Mouse (Mus musculus) spleen, adult 2 months (tissue): ENCODE measurements at regions not wholly inside any gene's neighbourhood (a gene's known extent, or its start where the extent isn't known, plus 50 kb on each side); places are given as distances from the start of the nearest gene placed in this dataset.

ENCODE experiments used
- DNase-seq, 2 experiments: peaks; one replicate each; pipeline versions ENCODE4 v3.0.0 to v3.0.0-alpha.2; 2012 to 2021; ENCODE audit warnings: low spot score in 2 of 2, low read depth in 1 of 2
- H3K27ac ChIP-seq: fragments of 200-500 bp; 2 replicates; pipeline ENCODE4 v1.5.1; 2012; ENCODE audit warnings: low read length, inconsistent platforms; ENCODE audit not compliant: insufficient read depth
- H3K27me3 ChIP-seq: fragments of 200-500 bp; 2 replicates; pipeline ENCODE4 v1.6.1; 2012; ENCODE audit warnings: mild to moderate bottlenecking, moderate library complexity, low read length, inconsistent platforms; ENCODE audit not compliant: control insufficient read depth, insufficient read depth
- H3K36me3 ChIP-seq: fragments of 200-500 bp; 2 replicates; pipeline ENCODE4 v1.6.1; 2012; ENCODE audit warnings: mild to moderate bottlenecking, low read length, inconsistent platforms; ENCODE audit not compliant: control insufficient read depth, insufficient read depth
- H3K4me1 ChIP-seq: fragments of 200-500 bp; 2 replicates; pipeline ENCODE4 v1.6.1; 2011; ENCODE audit warnings: inconsistent platforms; ENCODE audit not compliant: control insufficient read depth, insufficient read depth, insufficient read length
- H3K4me3 ChIP-seq: fragments of 200-500 bp; 2 replicates; pipeline ENCODE4 v1.5.1; 2011; ENCODE audit warnings: mild to moderate bottlenecking, inconsistent platforms; ENCODE audit not compliant: insufficient read depth, insufficient read length; ENCODE audit errors: extremely low read depth
- CTCF ChIP-seq: fragments of 200-500 bp; IDR thresholded peaks from 2 replicates; pipeline ENCODE4 v1.5.1; 2011; ENCODE audit warnings: mild to moderate bottlenecking, inconsistent platforms; ENCODE audit not compliant: insufficient read depth, insufficient read length, insufficient replicate concordance; ENCODE audit errors: extremely low read depth
- POLR2A ChIP-seq: fragments of 200-500 bp; IDR thresholded peaks from 2 replicates; pipeline ENCODE4 v1.6.1; 2011; ENCODE audit warnings: low read depth, low read length, inconsistent platforms
- WGBS: fragments of 180-500 bp; shearing (Covaris S2); methylation state at CpG from one replicate; pipeline ENCODE4 v1.1.7; 2018; 5-methylcytosine and 5-hydroxymethylcytosine counted together

DNA sequence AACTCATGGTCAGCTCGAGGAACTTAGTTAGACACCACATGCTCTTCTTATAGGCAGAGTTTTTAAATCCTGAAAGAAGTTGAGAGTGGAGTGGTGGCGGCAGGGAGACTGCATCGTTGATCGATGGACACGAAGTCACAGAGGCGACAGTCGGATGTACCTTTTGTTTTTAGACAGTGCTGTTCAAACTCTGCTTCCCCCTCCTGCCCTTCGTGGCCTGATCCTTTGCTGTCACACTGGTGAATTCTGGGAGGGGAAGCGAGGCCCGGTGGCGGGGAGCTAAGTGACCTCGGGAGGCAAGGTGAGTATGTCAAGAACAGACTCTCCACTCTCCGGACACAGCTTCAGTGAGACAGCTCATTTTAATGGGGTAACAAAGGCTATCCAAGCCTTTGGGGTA is 155.5 kb downstream of the Cog6 start:
- no peak overlapping the region for H3K4me3 ChIP-seq

DNA sequence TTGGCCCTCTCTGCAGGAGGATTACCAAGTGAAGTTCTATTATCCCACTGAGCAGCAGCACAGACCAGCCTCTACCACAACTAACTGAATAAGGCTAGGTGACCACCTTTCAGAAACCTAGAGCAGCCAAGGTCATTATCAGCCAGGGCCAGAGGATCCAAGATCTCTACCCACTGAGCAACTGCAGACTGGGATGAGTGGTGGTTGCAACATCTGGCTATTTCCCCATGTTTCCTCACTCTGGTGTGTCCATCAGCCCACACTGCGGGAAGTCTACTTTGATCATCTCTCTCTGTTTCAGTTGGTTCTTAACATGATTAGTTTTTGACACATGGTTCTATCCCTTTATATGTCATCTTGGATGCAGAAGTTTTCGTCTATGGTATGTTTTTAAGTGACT is 157.2 kb downstream of the Cog6 start:
- no peak for TF ChIP-seq POLR2A
- TF ChIP-seq CTCF = no peak

More for the DNA sequence above, 155.5 kb downstream of the Cog6 start:
- 90% methylated on average over 13 of the region's 13 CpGs for WGBS
- peaks cover 4% of the 10 kb centered on the region for H3K4me1 ChIP-seq
- no peak overlapping the region for H3K27ac ChIP-seq
- DNase-seq = no peak
- no peak for TF ChIP-seq POLR2A
- no peak for TF ChIP-seq CTCF
- no peaks in the 10 kb centered on the region for H3K27me3 ChIP-seq
- H3K36me3 ChIP-seq = no peaks in the 10 kb centered on the region

DNA sequence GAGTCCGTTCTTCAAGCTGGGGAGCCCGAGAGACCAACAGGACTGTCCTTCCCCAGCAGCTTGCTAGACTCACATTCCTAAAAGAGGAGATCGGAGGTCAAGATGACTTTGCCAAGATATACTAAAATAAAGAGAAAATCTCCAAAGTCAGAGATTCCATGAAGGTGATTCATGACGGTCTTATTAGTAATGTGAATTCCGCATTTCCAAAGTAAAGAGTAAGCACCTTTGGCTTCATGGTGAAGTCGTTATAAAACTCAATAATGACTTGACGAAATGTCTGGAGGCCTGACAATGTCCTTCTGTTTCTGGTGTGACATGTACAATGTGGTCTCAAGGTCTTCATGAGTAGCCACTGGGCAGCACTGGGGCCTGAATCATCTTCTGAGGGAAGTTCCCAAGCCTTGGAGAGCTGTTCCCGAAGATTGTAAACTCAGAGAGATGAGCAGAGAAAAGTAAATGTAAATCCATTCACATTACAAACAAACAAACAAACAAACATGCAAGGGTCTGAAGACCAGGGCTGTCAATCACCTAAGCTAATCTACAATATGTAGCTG is 157.7 kb downstream of the Cog6 start:
- Histone ChIP-seq H3K4me3 (no peak overlapping the region), H3K27me3 (no peaks in the 10 kb centered on the region), H3K27ac (no peak overlapping the region), H3K36me3 (no peaks in the 10 kb centered on the region), H3K4me1 (peaks cover 4% of the 10 kb centered on the region)
- TF ChIP-seq CTCF (no peak), POLR2A (no peak)
- DNase-seq = no peak
- 94% methylated on average over 8 of the region's 8 CpGs for WGBS

More for the DNA sequence above, 157.2 kb downstream of the Cog6 start:
- H3K36me3 ChIP-seq = no peaks in the 10 kb centered on the region
- no peak overlapping the region for H3K4me3 ChIP-seq
- 81% methylated on average over 2 of the region's 2 CpGs for WGBS
- no peaks in the 10 kb centered on the region for H3K27me3 ChIP-seq
- no peak overlapping the region for H3K27ac ChIP-seq
- H3K4me1 ChIP-seq = peaks cover 4% of the 10 kb centered on the region
- DNase-seq = no peak

DNA sequence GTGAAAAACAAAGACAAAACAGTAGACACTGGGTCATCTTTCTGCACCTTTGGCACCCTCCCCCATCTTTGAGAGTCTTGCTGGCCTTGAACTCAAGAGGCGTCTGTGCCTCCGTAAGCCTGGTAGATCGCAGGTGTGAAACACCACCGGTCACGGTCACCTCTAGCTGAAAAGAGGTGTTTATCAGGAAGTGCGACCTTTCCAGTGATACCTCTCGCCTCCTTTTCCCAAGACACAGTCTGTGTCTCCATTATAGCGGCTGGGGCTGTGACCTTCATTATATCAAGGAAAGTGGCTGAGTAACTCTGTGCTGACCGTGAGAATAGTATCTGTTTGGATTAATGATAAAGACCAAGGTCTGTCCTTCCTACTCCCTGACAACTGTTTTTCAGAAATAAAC is 158.8 kb downstream of the Cog6 start:
- no peak for TF ChIP-seq POLR2A
- no peak for TF ChIP-seq CTCF
- WGBS = 93% methylated on average over 9 of the region's 9 CpGs
- H3K36me3 ChIP-seq = no peaks in the 10 kb centered on the region
- H3K27ac ChIP-seq = no peak overlapping the region
- H3K4me3 ChIP-seq = no peak overlapping the region
- no peak for DNase-seq
- H3K4me1 ChIP-seq = peaks cover 4% of the 10 kb centered on the region
- H3K27me3 ChIP-seq = no peaks in the 10 kb centered on the region

DNA sequence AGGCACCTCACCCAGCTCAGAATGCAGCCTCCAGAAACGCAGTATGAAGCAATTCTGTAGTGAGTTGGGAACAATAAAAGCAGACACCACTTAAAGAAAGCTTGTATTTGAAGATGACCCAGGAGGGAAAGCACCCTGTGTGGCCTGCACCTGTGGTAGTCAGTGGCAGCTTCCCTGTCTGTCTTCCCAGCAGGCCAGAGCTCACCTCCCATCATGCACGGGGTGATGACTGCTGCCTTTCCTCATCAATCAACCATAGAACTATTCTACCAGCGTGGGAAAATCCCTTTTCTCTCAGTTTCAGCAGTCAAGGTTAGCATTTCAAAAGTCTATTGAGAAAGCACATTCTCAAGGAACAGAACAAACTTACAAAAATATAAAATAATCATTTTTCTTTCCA is 160.0 kb downstream of the Cog6 start:
- Histone ChIP-seq H3K4me3 (no peak overlapping the region), H3K4me1 (peaks cover 4% of the 10 kb centered on the region), H3K36me3 (no peaks in the 10 kb centered on the region), H3K27ac (no peak overlapping the region), H3K27me3 (no peaks in the 10 kb centered on the region)
- WGBS = 55% methylated on average over 3 of the region's 3 CpGs
- DNase-seq = no peak
- TF ChIP-seq POLR2A (no peak), CTCF (no peak)

DNA sequence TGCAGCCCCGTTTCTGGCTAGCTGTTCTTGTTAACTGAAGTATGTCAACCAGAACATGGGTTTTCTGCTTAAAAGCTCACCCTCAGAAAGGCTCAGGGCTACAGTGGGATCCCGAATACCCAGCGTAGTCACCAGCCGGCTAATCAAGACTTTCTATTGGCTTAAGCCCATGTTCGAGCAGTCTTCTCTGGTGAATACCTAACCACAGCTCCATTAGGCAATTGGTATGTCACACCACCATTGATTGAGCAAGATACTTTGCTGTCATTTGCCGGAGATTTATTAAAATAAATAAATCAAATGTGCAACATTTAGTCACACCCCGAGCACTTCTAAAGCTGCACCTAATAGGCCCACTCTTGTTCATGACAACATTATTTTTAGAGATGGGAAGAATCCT is 162.5 kb downstream of the Cog6 start:
- WGBS = 87% methylated on average over 7 of the region's 7 CpGs
- no peak for TF ChIP-seq POLR2A
- no peak for TF ChIP-seq CTCF
- DNase-seq = no peak
- Histone ChIP-seq H3K4me3 (no peak overlapping the region), H3K36me3 (no peaks in the 10 kb centered on the region), H3K27me3 (no peaks in the 10 kb centered on the region), H3K27ac (no peak overlapping the region), H3K4me1 (peaks cover 4% of the 10 kb centered on the region)

DNA sequence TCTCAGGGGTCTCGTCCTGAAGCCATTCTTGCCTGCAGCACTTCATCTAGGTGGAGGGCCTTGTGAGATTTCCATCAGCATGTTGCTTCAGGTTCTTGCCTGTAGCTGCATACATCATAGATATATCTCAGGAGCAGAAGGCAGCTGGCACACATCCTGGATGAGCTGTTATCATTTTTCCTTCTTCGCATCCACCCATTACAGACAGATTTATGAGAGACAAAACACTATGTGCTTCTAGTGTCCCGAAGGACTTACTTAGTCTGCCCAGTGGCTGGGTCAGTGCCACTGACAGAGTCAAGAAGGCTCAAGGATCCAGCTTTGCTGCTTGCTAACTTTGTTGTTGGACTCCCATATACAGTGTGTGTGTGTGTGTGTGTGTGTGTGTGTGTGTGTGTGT is 163.9 kb downstream of the Cog6 start:
- DNase-seq = no peak
- H3K4me3 ChIP-seq = no peak overlapping the region
- peaks cover 4% of the 10 kb centered on the region for H3K4me1 ChIP-seq
- WGBS = 79% methylated on average over 3 of the region's 3 CpGs
- H3K27ac ChIP-seq = no peak overlapping the region
- TF ChIP-seq CTCF = no peak
- TF ChIP-seq POLR2A = no peak
- no peaks in the 10 kb centered on the region for H3K36me3 ChIP-seq
- H3K27me3 ChIP-seq = no peaks in the 10 kb centered on the region
